Mouse (Mus musculus): ENCODE results near the gene Ube2j1. TPM values are rescaled to one million over a fixed set of nuclear protein-coding genes. Genes with fewer than 3 reads are reported as not detected.

Ube2j1 gene
- polyA plus RNA-seq, 1 experiment from 2014 or later = 49.2 TPM

DNA sequence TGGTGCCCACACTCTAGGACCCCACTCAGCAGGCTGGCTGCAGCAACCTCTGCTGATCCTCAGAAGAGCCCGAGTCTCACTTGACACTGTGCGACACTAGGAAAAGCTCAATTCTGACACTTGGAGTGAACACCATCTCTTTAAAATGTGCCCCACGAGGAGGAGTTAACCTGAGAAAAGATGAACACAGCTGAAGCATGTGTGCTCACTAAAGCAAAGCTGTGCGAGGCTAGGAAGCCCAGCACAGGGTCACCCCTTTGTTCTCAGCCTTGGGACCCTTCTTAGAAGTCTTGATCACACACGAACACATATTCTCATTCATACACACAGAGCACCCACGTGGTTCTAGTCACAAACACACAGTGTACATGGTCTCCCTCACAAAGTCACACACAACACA, 33.8 kb downstream of the Ube2j1 start:
- Histone ChIP-seq H3K36me3 (no peaks in the 10 kb centered on the region), H3K9me3 (no peaks in the 10 kb centered on the region), H3K27ac (replicated peaks) (no peak overlapping the region), H3K27me3 (no peaks in the 10 kb centered on the region), H3K4me1 (peaks cover 10% of the 10 kb centered on the region; the same call in 1 of the 2 replicates), H3K9ac (replicated peaks) (no peak overlapping the region), H3K4me2 (replicated peaks) (no peak overlapping the region), H3K4me3 (no peak overlapping the region)
- no peak for ATAC-seq (replicated peaks)
- WGBS = 79% methylated on average over 6 of the region's 6 CpGs

GRCm38 (mm10) chr4:33066223-33066960, 35.2 kb downstream of the Ube2j1 start:
- 70% methylated on average over 14 of the region's 14 CpGs for WGBS
- no peak for ATAC-seq (replicated peaks)
- no peaks in the 10 kb centered on the region for H3K9me3 ChIP-seq
- H3K36me3 ChIP-seq = no peaks in the 10 kb centered on the region
- no peak overlapping the region for H3K4me2 ChIP-seq (replicated peaks)
- no peak overlapping the region for H3K4me3 ChIP-seq
- no peak overlapping the region for H3K27ac ChIP-seq (replicated peaks)
- no peaks in the 10 kb centered on the region for H3K27me3 ChIP-seq
- peaks cover 10% of the 10 kb centered on the region; the same call in 1 of the 2 replicates for H3K4me1 ChIP-seq
- no peak overlapping the region for H3K9ac ChIP-seq (replicated peaks)

DNA sequence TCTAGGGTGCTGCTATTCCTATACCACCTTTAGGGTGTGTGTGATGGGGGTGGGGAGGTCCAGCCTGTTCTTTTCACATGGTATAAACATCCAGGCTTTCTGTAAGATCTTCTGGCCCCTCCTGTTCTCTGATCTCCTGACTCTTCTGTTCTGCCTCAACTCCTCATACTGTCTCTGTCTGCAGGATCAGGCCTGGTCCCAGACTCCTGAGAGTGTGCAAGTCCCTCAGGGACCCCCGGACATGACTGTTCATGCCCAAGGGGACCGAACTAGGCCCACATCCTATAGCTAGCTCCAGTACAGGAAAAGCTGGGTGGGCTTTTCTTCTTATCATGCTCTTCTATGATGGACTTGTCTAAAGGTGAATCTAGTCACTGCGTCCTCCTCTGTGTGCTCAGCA, 36.1 kb downstream of the Ube2j1 start:
- no peak overlapping the region for H3K27ac ChIP-seq (replicated peaks)
- H3K4me1 ChIP-seq = peaks cover 10% of the 10 kb centered on the region; the same call in 1 of the 2 replicates
- no peak for ATAC-seq (replicated peaks)
- no peaks in the 10 kb centered on the region for H3K27me3 ChIP-seq
- H3K4me2 ChIP-seq (replicated peaks) = no peak overlapping the region
- no peak overlapping the region for H3K9ac ChIP-seq (replicated peaks)
- H3K36me3 ChIP-seq = no peaks in the 10 kb centered on the region
- no peaks in the 10 kb centered on the region for H3K9me3 ChIP-seq
- no peak overlapping the region for H3K4me3 ChIP-seq
- WGBS = 97% methylated on average over 3 of the region's 3 CpGs

GRCm38 (mm10) chr4:33067826-33068225, 36.6 kb downstream of the Ube2j1 start:
- no peak overlapping the region for H3K4me3 ChIP-seq

GRCm38 (mm10) chr4:33068894-33069293, 37.7 kb downstream of the Ube2j1 start:
- WGBS = 58% methylated on average over 6 of the region's 6 CpGs
- no peak overlapping the region for H3K9ac ChIP-seq (replicated peaks)
- no peak overlapping the region for H3K4me3 ChIP-seq
- H3K4me1 ChIP-seq = peaks cover 10% of the 10 kb centered on the region; the same call in 1 of the 2 replicates
- no peak overlapping the region for H3K27ac ChIP-seq (replicated peaks)
- H3K36me3 ChIP-seq = no peaks in the 10 kb centered on the region
- H3K9me3 ChIP-seq = no peaks in the 10 kb centered on the region
- H3K4me2 ChIP-seq (replicated peaks) = no peak overlapping the region
- peak; percentile 87 for ATAC-seq (replicated peaks)
- H3K27me3 ChIP-seq = no peaks in the 10 kb centered on the region

More at GRCm38 (mm10) chr4:33067826-33068225, 36.6 kb downstream of the Ube2j1 start:
- H3K27me3 ChIP-seq = no peaks in the 10 kb centered on the region
- WGBS = 90% methylated on average over 6 of the region's 6 CpGs
- no peak overlapping the region for H3K4me2 ChIP-seq (replicated peaks)
- H3K9me3 ChIP-seq = no peaks in the 10 kb centered on the region
- H3K27ac ChIP-seq (replicated peaks) = no peak overlapping the region
- no peaks in the 10 kb centered on the region for H3K36me3 ChIP-seq
- peaks cover 10% of the 10 kb centered on the region; the same call in 1 of the 2 replicates for H3K4me1 ChIP-seq
- no peak for ATAC-seq (replicated peaks)
- no peak overlapping the region for H3K9ac ChIP-seq (replicated peaks)

- Histone ChIP-seq H3K4me3 (no peak overlapping the region), H3K27me3 (no peaks in the 10 kb centered on the region), H3K4me2 (replicated peaks) (no peak overlapping the region), H3K9ac (replicated peaks) (no peak overlapping the region), H3K9me3 (no peaks in the 10 kb centered on the region), H3K4me1 (peaks cover 10% of the 10 kb centered on the region; the same call in 1 of the 2 replicates), H3K27ac (replicated peaks) (no peak overlapping the region), H3K36me3 (no peaks in the 10 kb centered on the region)
- ATAC-seq (replicated peaks) = no peak
- 90% methylated on average over 6 of the region's 6 CpGs for WGBS
Observed at GRCm38 (mm10) chr4:33070326-33070725, 39.1 kb downstream of the Ube2j1 start.

GRCm38 (mm10) chr4:33071337-33071736, 40.1 kb downstream of the Ube2j1 start:
- no peak overlapping the region for H3K4me2 ChIP-seq (replicated peaks)
- no peak for ATAC-seq (replicated peaks)
- H3K4me1 ChIP-seq = peaks cover 10% of the 10 kb centered on the region; the same call in 1 of the 2 replicates
- no peak overlapping the region for H3K9ac ChIP-seq (replicated peaks)
- no peaks in the 10 kb centered on the region for H3K36me3 ChIP-seq
- H3K9me3 ChIP-seq = no peaks in the 10 kb centered on the region
- H3K27ac ChIP-seq (replicated peaks) = no peak overlapping the region
- WGBS = 92% methylated on average over 6 of the region's 6 CpGs
- no peaks in the 10 kb centered on the region for H3K27me3 ChIP-seq
- H3K4me3 ChIP-seq = no peak overlapping the region

- no peak for ATAC-seq (replicated peaks)
- Histone ChIP-seq H3K27ac (replicated peaks) (no peak overlapping the region), H3K9me3 (no peaks in the 10 kb centered on the region), H3K4me1 (peaks cover 10% of the 10 kb centered on the region; the same call in 1 of the 2 replicates), H3K36me3 (no peaks in the 10 kb centered on the region), H3K9ac (replicated peaks) (no peak overlapping the region), H3K4me2 (replicated peaks) (no peak overlapping the region), H3K27me3 (no peaks in the 10 kb centered on the region), H3K4me3 (no peak overlapping the region)
- WGBS = 43% methylated on average over 11 of the region's 11 CpGs
Observed at GRCm38 (mm10) chr4:33072526-33073161, 41.4 kb downstream of the Ube2j1 start.

DNA sequence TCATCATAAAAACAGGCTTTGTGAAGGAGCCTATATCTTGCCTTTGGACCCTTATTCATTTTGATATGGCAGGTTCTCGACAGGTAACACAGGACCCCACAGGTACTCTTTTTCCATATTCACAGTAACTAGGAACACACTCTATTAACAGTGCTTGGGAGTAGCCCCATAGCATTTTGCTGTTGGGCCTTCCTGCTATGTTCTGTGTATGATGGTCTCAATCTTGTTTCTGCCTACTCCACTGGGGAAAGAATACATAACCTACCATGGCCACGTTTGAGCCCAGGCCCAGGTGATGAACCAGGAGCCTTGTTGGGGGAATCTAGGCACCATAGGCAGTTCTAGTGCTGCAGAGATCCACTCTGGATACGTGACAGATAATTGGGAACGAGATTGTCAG, 43.2 kb downstream of the Ube2j1 start:
- H3K36me3 ChIP-seq = no peaks in the 10 kb centered on the region
- H3K27me3 ChIP-seq = no peaks in the 10 kb centered on the region
- H3K4me3 ChIP-seq = no peak overlapping the region
- H3K4me1 ChIP-seq = 0 out of 2 replicates have a peak, but pooled peaks cover 2% of the 10 kb centered on the region
- no peak overlapping the region for H3K4me2 ChIP-seq (replicated peaks)
- no peak for ATAC-seq (replicated peaks)
- 89% methylated on average over 4 of the region's 4 CpGs for WGBS
- H3K9ac ChIP-seq (replicated peaks) = no peak overlapping the region
- no peak overlapping the region for H3K27ac ChIP-seq (replicated peaks)
- no peaks in the 10 kb centered on the region for H3K9me3 ChIP-seq

DNA sequence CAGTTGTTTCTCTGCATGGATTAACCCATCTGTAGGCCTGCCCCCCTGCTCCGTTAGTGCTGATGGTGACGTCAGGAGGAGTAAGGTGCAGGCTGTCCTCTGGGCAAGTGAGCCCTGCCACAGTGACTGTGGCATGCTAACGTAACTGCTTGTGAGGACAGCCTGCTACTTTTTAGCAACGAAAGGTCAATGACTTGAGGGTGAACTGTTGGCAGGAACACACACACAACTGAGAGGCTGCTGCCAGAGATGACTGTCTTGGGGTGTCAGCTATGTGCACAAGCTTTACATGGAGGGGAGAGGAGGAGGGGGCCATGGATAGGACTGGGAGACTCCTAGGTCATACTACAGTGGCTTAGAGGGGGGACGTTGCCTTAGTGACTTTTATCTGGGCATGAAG, 43.6 kb downstream of the Ube2j1 start:
- ATAC-seq (replicated peaks) = no peak
- Histone ChIP-seq H3K9ac (replicated peaks) (no peak overlapping the region), H3K4me1 (no peaks in the 10 kb centered on the region), H3K27ac (replicated peaks) (no peak overlapping the region), H3K4me2 (replicated peaks) (no peak overlapping the region), H3K27me3 (no peaks in the 10 kb centered on the region), H3K36me3 (no peaks in the 10 kb centered on the region), H3K4me3 (no peak overlapping the region), H3K9me3 (no peaks in the 10 kb centered on the region)
- 79% methylated on average over 5 of the region's 5 CpGs for WGBS

GRCm38 (mm10) chr4:33075776-33076524, 44.7 kb downstream of the Ube2j1 start:
- ATAC-seq (replicated peaks) = no peak
- H3K9ac ChIP-seq (replicated peaks) = no peak overlapping the region
- no peak overlapping the region for H3K4me2 ChIP-seq (replicated peaks)
- H3K4me1 ChIP-seq = no peaks in the 10 kb centered on the region
- WGBS = 94% methylated on average over 5 of the region's 5 CpGs
- no peaks in the 10 kb centered on the region for H3K36me3 ChIP-seq
- H3K9me3 ChIP-seq = no peaks in the 10 kb centered on the region
- no peaks in the 10 kb centered on the region for H3K27me3 ChIP-seq
- H3K4me3 ChIP-seq = no peak overlapping the region
- no peak overlapping the region for H3K27ac ChIP-seq (replicated peaks)

DNA sequence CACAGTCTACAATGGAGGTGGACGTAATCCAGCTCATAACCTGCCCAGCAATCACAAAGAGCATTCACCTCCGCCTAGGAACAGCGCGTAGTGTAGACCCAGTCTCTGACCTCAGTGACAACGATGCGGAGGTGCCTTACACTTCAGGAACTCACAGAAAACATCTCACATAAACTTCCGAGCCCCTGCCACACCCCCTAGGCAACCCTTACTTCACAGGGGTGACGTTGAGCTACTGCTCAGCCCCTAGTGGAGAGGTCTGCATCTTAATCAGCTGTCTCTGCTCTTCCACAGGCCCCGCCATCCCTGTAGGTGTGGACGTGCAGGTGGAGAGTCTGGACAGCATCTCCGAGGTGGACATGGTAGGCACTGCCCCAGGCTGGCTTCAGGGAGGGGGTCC, 45.9 kb downstream of the Ube2j1 start:
- 87% methylated on average over 11 of the region's 11 CpGs for WGBS
- no peak overlapping the region for H3K4me2 ChIP-seq (replicated peaks)
- H3K36me3 ChIP-seq = no peaks in the 10 kb centered on the region
- H3K27me3 ChIP-seq = no peaks in the 10 kb centered on the region
- ATAC-seq (replicated peaks) = no peak
- H3K9me3 ChIP-seq = no peaks in the 10 kb centered on the region
- H3K9ac ChIP-seq (replicated peaks) = no peak overlapping the region
- H3K4me3 ChIP-seq = no peak overlapping the region
- no peak overlapping the region for H3K27ac ChIP-seq (replicated peaks)
- H3K4me1 ChIP-seq = no peaks in the 10 kb centered on the region

All from forebrain, embryonic 15.5 days (tissue).